Mouse (Mus musculus) hindbrain, embryonic 11.5 days (tissue): ENCODE measurements around the gene Zhx3. TPM values are rescaled to one million over a fixed set of nuclear protein-coding genes. Genes with fewer than 3 reads are reported as not detected.

Source experiments
- ATAC-seq: fragments of 200-750 bp; cut with Nextera tagmentation; 2 replicates; pipeline ENCODE4 v1.8.0; 2017; ENCODE audit warnings: mild to moderate bottlenecking, moderate TSS enrichment, moderate library complexity; ENCODE audit not compliant: low FRiP score
- DNase-seq: peaks from one replicate; pipeline ENCODE4 v3.0.0-alpha.2; 2015; ENCODE audit warnings: low spot score
- H3K27ac ChIP-seq: fragments of 300-500 bp; sonication (generic); 2 replicates; pipeline ENCODE4 v1.5.1; 2014; ENCODE audit warnings: mild to moderate bottlenecking, low read depth, low read length
- H3K27me3 ChIP-seq: fragments of 300-500 bp; sonication (generic); 2 replicates; pipeline ENCODE4 v1.6.1; 2014; ENCODE audit warnings: mild to moderate bottlenecking, low read length, moderate library complexity, mixed read lengths; ENCODE audit not compliant: control insufficient read depth, insufficient read depth
- H3K36me3 ChIP-seq: fragments of 300-500 bp; sonication (generic); 2 replicates; pipeline ENCODE4 v1.6.1; 2014; ENCODE audit warnings: mild to moderate bottlenecking, low read length, moderate library complexity, mixed read lengths; ENCODE audit not compliant: control insufficient read depth, insufficient read depth
- H3K4me1 ChIP-seq: fragments of 300-500 bp; sonication (generic); replicated peaks from 2 replicates; pipeline ENCODE4 v1.6.1; 2014; ENCODE audit warnings: low read length, mixed read lengths; ENCODE audit not compliant: control insufficient read depth, insufficient read depth
- H3K4me2 ChIP-seq: fragments of 300-500 bp; sonication (generic); replicated peaks from 2 replicates; pipeline ENCODE4 v1.6.1; 2014; ENCODE audit warnings: mild to moderate bottlenecking, low read depth, low read length
- H3K4me3 ChIP-seq: fragments of 300-500 bp; sonication (generic); 2 replicates; pipeline ENCODE4 v1.5.1; 2014; ENCODE audit warnings: low read depth, low read length
- H3K9ac ChIP-seq: fragments of 300-500 bp; sonication (generic); 2 replicates; pipeline ENCODE4 v1.6.1; 2014; ENCODE audit warnings: low read depth, low read length
- H3K9me3 ChIP-seq: fragments of 300-500 bp; sonication (generic); 2 replicates; pipeline ENCODE4 v1.6.1; 2016; ENCODE audit warnings: low read length; ENCODE audit not compliant: control insufficient read depth
- WGBS: fragments of 180-500 bp; shearing (Covaris S2); extraction: QIAGEN DNeasy Blood & Tissue Kit; methylation state at CpG from one replicate; pipeline ENCODE4 v1.1.7; 2014; 5-methylcytosine and 5-hydroxymethylcytosine counted together
- polyA plus RNA-seq: library from polyadenylated mRNA; unstranded; fragments of >200 nt; fragmentation: Nextera tagmentation; extraction: Ambion mirVana; gene quantifications from 2 replicates; pipeline ENCODE4 v1.2.1, GENCODE M21; 2014

Gene Zhx3
- polyA plus RNA-seq, 1 experiment from 2014 or later: 11.0 TPM

DNA sequence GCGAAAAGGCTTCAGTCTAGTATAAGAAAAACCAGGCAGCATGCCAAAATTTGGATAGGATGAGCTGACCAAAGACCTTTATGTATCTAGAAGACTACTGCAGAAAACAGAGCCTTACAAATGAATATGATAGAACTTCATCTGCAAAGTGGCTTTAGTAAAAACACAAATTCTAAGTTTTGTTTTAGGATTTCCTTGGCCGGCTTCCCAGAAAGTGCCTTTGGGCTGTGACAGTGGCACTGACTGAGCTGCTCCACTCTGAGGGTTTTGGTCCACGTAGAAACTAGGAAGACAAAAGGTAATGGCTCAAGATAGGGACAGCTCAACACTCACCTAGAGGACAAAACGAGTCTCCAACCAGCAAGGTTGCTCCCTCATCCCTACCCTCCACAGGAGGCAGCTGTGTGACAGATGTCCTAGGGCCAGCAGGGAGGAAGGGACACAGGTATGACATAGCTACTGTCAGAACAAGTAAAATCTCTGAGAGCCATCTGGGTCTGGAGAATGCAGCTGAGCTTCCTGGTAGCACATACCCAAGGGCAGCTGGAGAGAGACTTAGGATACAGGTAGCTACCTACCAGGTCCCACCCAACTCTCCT, 104.6 kb downstream of the Zhx3 start:
- Histone ChIP-seq H3K9ac (no peak overlapping the region), H3K4me1 (no peaks in the 10 kb centered on the region), H3K4me2 (no peak overlapping the region), H3K27ac (no peak overlapping the region), H3K9me3 (no peaks in the 10 kb centered on the region), H3K36me3 (no peaks in the 10 kb centered on the region), H3K4me3 (no peak overlapping the region), H3K27me3 (no peaks in the 10 kb centered on the region)
- WGBS: 83% methylated on average over 4 of the region's 4 CpGs
- no peak for DNase-seq
- no peak for ATAC-seq

- H3K4me1 ChIP-seq: no peaks in the 10 kb centered on the region
- no peak overlapping the region for H3K4me2 ChIP-seq
- DNase-seq (no peak), ATAC-seq (no peak)
- H3K27me3 ChIP-seq: no peaks in the 10 kb centered on the region
- 92% methylated on average over 2 of the region's 2 CpGs for WGBS
- H3K36me3 ChIP-seq: no peaks in the 10 kb centered on the region
- H3K4me3 ChIP-seq: no peak overlapping the region
- no peak overlapping the region for H3K27ac ChIP-seq
- H3K9me3 ChIP-seq: no peaks in the 10 kb centered on the region
- H3K9ac ChIP-seq: no peak overlapping the region
Measured at GRCm38 (mm10) chr2:160767201-160767600, 105.6 kb downstream of the Zhx3 start.

GRCm38 (mm10) chr2:160766371-160766771, 106.4 kb downstream of the Zhx3 start:
- no peaks in the 10 kb centered on the region for H3K27me3 ChIP-seq
- no peak overlapping the region for H3K9ac ChIP-seq
- H3K4me2 ChIP-seq: no peak overlapping the region
- H3K36me3 ChIP-seq: no peaks in the 10 kb centered on the region
- no peak overlapping the region for H3K4me3 ChIP-seq
- H3K27ac ChIP-seq: no peak overlapping the region
- DNase-seq (no peak), ATAC-seq (no peak)
- WGBS: 69% methylated on average over 5 of the region's 5 CpGs
- H3K9me3 ChIP-seq: no peaks in the 10 kb centered on the region
- H3K4me1 ChIP-seq: no peaks in the 10 kb centered on the region

DNA sequence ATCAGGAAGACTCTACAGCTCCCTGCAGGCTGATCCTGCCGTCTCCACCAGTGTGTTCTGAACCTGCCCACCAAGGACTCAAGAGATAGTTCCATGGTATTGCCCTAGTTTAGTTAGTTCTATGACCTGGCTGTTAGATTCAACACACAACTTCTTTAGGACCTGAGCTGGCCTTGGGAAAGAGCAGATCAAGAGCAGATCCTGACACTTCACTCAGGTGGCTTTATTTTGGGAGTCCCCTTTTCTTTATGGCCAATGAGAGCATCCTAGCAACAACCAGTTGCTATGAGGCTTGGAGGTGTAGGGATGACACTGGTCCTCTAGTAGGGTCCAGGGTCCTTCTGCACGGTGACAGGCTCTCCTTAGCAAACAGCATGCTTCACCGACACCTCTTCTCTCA, 107.7 kb downstream of the Zhx3 start:
- no peak for ATAC-seq
- DNase-seq: no peak
- peaks cover 3% of the 10 kb centered on the region; the same call in 1 of the 2 replicates for H3K36me3 ChIP-seq
- no peak overlapping the region for H3K9ac ChIP-seq
- no peak overlapping the region for H3K27ac ChIP-seq
- H3K4me3 ChIP-seq: no peak overlapping the region
- WGBS: 75% methylated on average over 3 of the region's 3 CpGs
- no peaks in the 10 kb centered on the region for H3K4me1 ChIP-seq
- H3K4me2 ChIP-seq: no peak overlapping the region
- no peaks in the 10 kb centered on the region for H3K9me3 ChIP-seq
- H3K27me3 ChIP-seq: no peaks in the 10 kb centered on the region

GRCm38 (mm10) chr2:160764386-160764785, 108.4 kb downstream of the Zhx3 start:
- peaks cover 3% of the 10 kb centered on the region; the same call in 1 of the 2 replicates for H3K36me3 ChIP-seq
- no peak for DNase-seq
- no peaks in the 10 kb centered on the region for H3K27me3 ChIP-seq
- no peak overlapping the region for H3K9ac ChIP-seq
- H3K4me2 ChIP-seq: no peak overlapping the region
- ATAC-seq: no peak
- H3K27ac ChIP-seq: no peak overlapping the region
- no peak overlapping the region for H3K4me3 ChIP-seq
- 92% methylated on average over 2 of the region's 2 CpGs for WGBS
- H3K9me3 ChIP-seq: no peaks in the 10 kb centered on the region
- H3K4me1 ChIP-seq: no peaks in the 10 kb centered on the region

- Histone ChIP-seq H3K27ac (no peak overlapping the region), H3K9ac (no peak overlapping the region), H3K27me3 (no peaks in the 10 kb centered on the region), H3K4me3 (no peak overlapping the region), H3K36me3 (peaks cover 3% of the 10 kb centered on the region; the same call in 1 of the 2 replicates), H3K4me1 (no peaks in the 10 kb centered on the region), H3K4me2 (no peak overlapping the region), H3K9me3 (no peaks in the 10 kb centered on the region)
- no peak for ATAC-seq
- WGBS: 90% methylated on average over 3 of the region's 3 CpGs
- no peak for DNase-seq
Measured at GRCm38 (mm10) chr2:160763816-160764215, 109.0 kb downstream of the Zhx3 start.

DNA sequence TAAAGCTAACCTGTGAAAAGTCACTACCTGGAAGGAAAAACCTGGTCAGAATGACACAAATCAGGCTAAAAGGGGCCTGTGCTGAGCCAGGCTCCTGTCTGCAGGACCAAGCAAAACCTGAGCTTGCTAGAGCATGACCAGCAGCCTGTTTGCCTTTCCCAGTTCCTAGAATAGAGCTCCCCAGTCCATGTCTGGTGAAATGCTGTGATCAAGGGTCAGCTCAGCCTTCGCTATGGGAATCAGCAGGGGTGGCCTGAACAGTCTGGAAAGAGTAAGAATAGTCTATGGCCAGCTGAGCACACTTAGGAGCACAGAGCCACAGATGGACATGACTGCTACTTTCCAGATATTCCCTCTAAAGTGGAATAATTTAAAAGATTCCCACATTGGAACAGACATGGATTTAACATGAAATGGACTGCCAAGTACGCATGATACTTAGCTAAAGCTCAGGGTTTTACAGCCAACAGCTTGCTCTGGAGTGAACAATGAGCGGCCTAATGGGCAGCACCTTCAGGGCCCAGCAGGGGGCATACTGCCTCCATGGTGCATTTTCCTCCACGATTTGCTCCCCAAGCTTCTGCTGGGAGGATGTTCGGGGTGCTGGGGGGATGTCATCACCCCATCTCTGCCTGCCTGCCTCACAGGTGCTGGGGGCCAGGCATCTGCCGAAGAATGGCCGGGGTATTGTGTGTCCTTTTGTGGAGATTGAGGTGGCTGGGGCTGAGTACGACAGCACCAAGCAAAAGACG, 112.2 kb downstream of the Zhx3 start:
- Histone ChIP-seq H3K4me2 (no peak overlapping the region), H3K27ac (no peak overlapping the region), H3K27me3 (no peaks in the 10 kb centered on the region), H3K36me3 (peaks cover 12% of the 10 kb centered on the region), H3K4me1 (no peaks in the 10 kb centered on the region), H3K9ac (no peak overlapping the region), H3K4me3 (no peak overlapping the region), H3K9me3 (no peaks in the 10 kb centered on the region)
- ATAC-seq (no peak), DNase-seq (peak; percentile 33)
- WGBS: 88% methylated on average over 9 of the region's 9 CpGs

DNA sequence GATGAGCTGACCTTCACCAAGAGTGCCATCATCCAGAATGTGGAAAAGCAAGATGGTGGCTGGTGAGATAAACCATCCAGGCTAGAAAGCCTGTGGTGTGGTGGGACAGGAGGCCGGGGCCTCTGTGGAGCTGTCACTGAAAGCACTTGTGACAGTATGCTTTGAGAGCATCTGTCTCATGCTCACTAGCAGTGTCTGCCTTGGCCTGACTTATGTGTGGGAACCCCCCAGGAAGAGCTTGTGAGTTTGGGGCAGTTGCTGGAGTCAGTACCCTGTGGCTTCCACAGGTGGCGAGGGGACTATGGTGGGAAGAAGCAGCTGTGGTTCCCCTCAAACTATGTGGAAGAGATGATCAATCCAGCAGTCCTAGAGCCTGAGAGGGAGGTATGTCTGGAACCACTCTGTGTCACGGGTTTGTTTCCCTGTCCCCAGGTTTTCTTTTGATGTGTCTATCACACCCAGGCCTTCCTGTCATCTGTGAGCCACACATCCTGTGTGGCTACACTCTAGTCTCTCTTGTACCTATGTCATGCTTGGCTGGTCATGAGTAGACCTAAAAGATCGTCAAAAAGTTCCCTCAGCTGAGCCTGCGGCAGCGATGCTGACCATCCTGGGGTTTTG, 116.1 kb downstream of the Zhx3 start:
- H3K36me3 ChIP-seq: peaks cover 29% of the 10 kb centered on the region
- H3K27me3 ChIP-seq: no peaks in the 10 kb centered on the region
- ATAC-seq (no peak), DNase-seq (no peak)
- no peak overlapping the region for H3K4me3 ChIP-seq
- H3K9ac ChIP-seq: no peak overlapping the region
- no peaks in the 10 kb centered on the region for H3K4me1 ChIP-seq
- no peak overlapping the region for H3K4me2 ChIP-seq
- no peaks in the 10 kb centered on the region for H3K9me3 ChIP-seq
- 90% methylated on average over 6 of the region's 6 CpGs for WGBS
- no peak overlapping the region for H3K27ac ChIP-seq
